Mouse (Mus musculus): Measurements from ENCODE around the gene Plekha8. TPM values are rescaled to one million over a fixed set of nuclear protein-coding genes. Genes with fewer than 3 reads are reported as not detected.
A peak's percentile ranks its signal among the peaks of the same experiment; 100 is the strongest.

Gene Plekha8
- polyA plus RNA-seq, 1 experiment from 2014 or later, result 11.8 TPM

- H3K27ac ChIP-seq (ENCODE audit: low read depth, low read length), result no peak overlapping the region
- 74% methylated on average over 4 of the region's 4 CpGs for WGBS
- H3K9ac ChIP-seq (ENCODE audit: low read length), result no peak overlapping the region
- no peaks in the 10 kb centered on the region for H3K27me3 ChIP-seq (replicated peaks; ENCODE audit: control insufficient read depth, insufficient read depth, low read length)
- no peak overlapping the region for H3K4me3 ChIP-seq (ENCODE audit: low read depth, low read length)
- no peak overlapping the region for H3K4me2 ChIP-seq (ENCODE audit: low read length)
- H3K36me3 ChIP-seq (ENCODE audit: control insufficient read depth, insufficient read depth, low read length), result no peaks in the 10 kb centered on the region
- ATAC-seq, result no peak
- H3K9me3 ChIP-seq (replicated peaks; ENCODE audit: control insufficient read depth, low read length), result no peaks in the 10 kb centered on the region; the same call in 1 of the 2 replicates
- no peaks in the 10 kb centered on the region for H3K4me1 ChIP-seq (ENCODE audit: control insufficient read depth, insufficient read depth, low read length)
- DNase-seq (ENCODE audit: low spot score), result no peak
Measured at GRCm38 (mm10) chr6:54606241-54606640, 11.3 kb downstream of the Plekha8 start.

GRCm38 (mm10) chr6:54617363-54617762 lies 22.5 kb downstream of the Plekha8 start:
- 79% methylated on average over 3 of the region's 3 CpGs for WGBS
- Histone ChIP-seq H3K36me3 (ENCODE audit: control insufficient read depth, insufficient read depth, low read length) (peaks cover 28% of the 10 kb centered on the region), H3K27ac (ENCODE audit: low read depth, low read length) (no peak overlapping the region), H3K9me3 (replicated peaks; ENCODE audit: control insufficient read depth, low read length) (no peaks in the 10 kb centered on the region), H3K9ac (ENCODE audit: low read length) (no peak overlapping the region), H3K4me3 (ENCODE audit: low read depth, low read length) (no peak overlapping the region), H3K27me3 (replicated peaks; ENCODE audit: control insufficient read depth, insufficient read depth, low read length) (no peaks in the 10 kb centered on the region), H3K4me1 (ENCODE audit: control insufficient read depth, insufficient read depth, low read length) (no peaks in the 10 kb centered on the region), H3K4me2 (ENCODE audit: low read length) (no peak overlapping the region)
- no peak for DNase-seq (ENCODE audit: low spot score)
- ATAC-seq, result no peak

GRCm38 (mm10) chr6:54619530-54619929 lies 24.6 kb downstream of the Plekha8 start:
- no peaks in the 10 kb centered on the region for H3K4me1 ChIP-seq (ENCODE audit: control insufficient read depth, insufficient read depth, low read length)
- no peak for DNase-seq (ENCODE audit: low spot score)
- peaks cover 46% of the 10 kb centered on the region for H3K36me3 ChIP-seq (ENCODE audit: control insufficient read depth, insufficient read depth, low read length)
- WGBS, result 96% methylated on average over 7 of the region's 7 CpGs
- H3K9ac ChIP-seq (ENCODE audit: low read length), result no peak overlapping the region
- H3K9me3 ChIP-seq (replicated peaks; ENCODE audit: control insufficient read depth, low read length), result no peaks in the 10 kb centered on the region
- no peak overlapping the region for H3K4me2 ChIP-seq (ENCODE audit: low read length)
- no peak overlapping the region for H3K27ac ChIP-seq (ENCODE audit: low read depth, low read length)
- ATAC-seq, result no peak
- H3K27me3 ChIP-seq (replicated peaks; ENCODE audit: control insufficient read depth, insufficient read depth, low read length), result no peaks in the 10 kb centered on the region
- no peak overlapping the region for H3K4me3 ChIP-seq (ENCODE audit: low read depth, low read length)

- WGBS, result 90% methylated on average over 4 of the region's 4 CpGs
- H3K9me3 ChIP-seq (replicated peaks; ENCODE audit: control insufficient read depth, low read length), result no peaks in the 10 kb centered on the region
- no peak overlapping the region for H3K4me3 ChIP-seq (ENCODE audit: low read depth, low read length)
- H3K36me3 ChIP-seq (ENCODE audit: control insufficient read depth, insufficient read depth, low read length), result peaks cover 47% of the 10 kb centered on the region
- no peak for ATAC-seq
- H3K4me2 ChIP-seq (ENCODE audit: low read length), result no peak overlapping the region
- DNase-seq (ENCODE audit: low spot score), result no peak
- no peak overlapping the region for H3K27ac ChIP-seq (ENCODE audit: low read depth, low read length)
- H3K27me3 ChIP-seq (replicated peaks; ENCODE audit: control insufficient read depth, insufficient read depth, low read length), result no peaks in the 10 kb centered on the region
- no peak overlapping the region for H3K9ac ChIP-seq (ENCODE audit: low read length)
- no peaks in the 10 kb centered on the region for H3K4me1 ChIP-seq (ENCODE audit: control insufficient read depth, insufficient read depth, low read length)
Measured at GRCm38 (mm10) chr6:54620357-54620756, 25.4 kb downstream of the Plekha8 start.

- Histone ChIP-seq H3K36me3 (ENCODE audit: control insufficient read depth, insufficient read depth, low read length) (peaks cover 54% of the 10 kb centered on the region), H3K9ac (ENCODE audit: low read length) (no peak overlapping the region), H3K4me3 (ENCODE audit: low read depth, low read length) (no peak overlapping the region), H3K27ac (ENCODE audit: low read depth, low read length) (no peak overlapping the region), H3K4me2 (ENCODE audit: low read length) (no peak overlapping the region), H3K9me3 (replicated peaks; ENCODE audit: control insufficient read depth, low read length) (no peaks in the 10 kb centered on the region), H3K27me3 (replicated peaks; ENCODE audit: control insufficient read depth, insufficient read depth, low read length) (no peaks in the 10 kb centered on the region), H3K4me1 (ENCODE audit: control insufficient read depth, insufficient read depth, low read length) (no peaks in the 10 kb centered on the region)
- DNase-seq (ENCODE audit: low spot score) (no peak), ATAC-seq (no peak)
- 93% methylated on average over 3 of the region's 3 CpGs for WGBS
Measured at GRCm38 (mm10) chr6:54628381-54628780, 33.5 kb downstream of the Plekha8 start.

GRCm38 (mm10) chr6:54629734-54630133 lies 34.8 kb downstream of the Plekha8 start:
- Histone ChIP-seq H3K4me1 (ENCODE audit: control insufficient read depth, insufficient read depth, low read length) (no peaks in the 10 kb centered on the region), H3K4me2 (ENCODE audit: low read length) (no peak overlapping the region), H3K9me3 (replicated peaks; ENCODE audit: control insufficient read depth, low read length) (no peaks in the 10 kb centered on the region), H3K36me3 (ENCODE audit: control insufficient read depth, insufficient read depth, low read length) (peaks cover 49% of the 10 kb centered on the region), H3K4me3 (ENCODE audit: low read depth, low read length) (no peak overlapping the region), H3K9ac (ENCODE audit: low read length) (no peak overlapping the region), H3K27me3 (replicated peaks; ENCODE audit: control insufficient read depth, insufficient read depth, low read length) (no peaks in the 10 kb centered on the region), H3K27ac (ENCODE audit: low read depth, low read length) (no peak overlapping the region)
- 36% methylated on average over 7 of the region's 7 CpGs for WGBS
- peak; percentile 28 for DNase-seq (ENCODE audit: low spot score)
- ATAC-seq, result no peak

- H3K9me3 ChIP-seq (replicated peaks; ENCODE audit: control insufficient read depth, low read length), result no peaks in the 10 kb centered on the region
- H3K4me3 ChIP-seq (ENCODE audit: low read depth, low read length), result no peak overlapping the region
- no peaks in the 10 kb centered on the region for H3K4me1 ChIP-seq (ENCODE audit: control insufficient read depth, insufficient read depth, low read length)
- H3K9ac ChIP-seq (ENCODE audit: low read length), result no peak overlapping the region
- 50% methylated on average over 3 of the region's 3 CpGs for WGBS
- ATAC-seq (no peak), DNase-seq (ENCODE audit: low spot score) (peak; percentile 52)
- H3K27ac ChIP-seq (ENCODE audit: low read depth, low read length), result no peak overlapping the region
- H3K36me3 ChIP-seq (ENCODE audit: control insufficient read depth, insufficient read depth, low read length), result peaks cover 47% of the 10 kb centered on the region
- no peaks in the 10 kb centered on the region for H3K27me3 ChIP-seq (replicated peaks; ENCODE audit: control insufficient read depth, insufficient read depth, low read length)
- no peak overlapping the region for H3K4me2 ChIP-seq (ENCODE audit: low read length)
Measured at GRCm38 (mm10) chr6:54631462-54631861, 36.6 kb downstream of the Plekha8 start.

- 95% methylated on average over 3 of the region's 3 CpGs for WGBS
- no peak overlapping the region for H3K4me2 ChIP-seq (ENCODE audit: low read length)
- H3K9ac ChIP-seq (ENCODE audit: low read length), result no peak overlapping the region
- ATAC-seq, result no peak
- no peak overlapping the region for H3K27ac ChIP-seq (ENCODE audit: low read depth, low read length)
- no peak for DNase-seq (ENCODE audit: low spot score)
- peaks cover 32% of the 10 kb centered on the region for H3K36me3 ChIP-seq (ENCODE audit: control insufficient read depth, insufficient read depth, low read length)
- H3K4me3 ChIP-seq (ENCODE audit: low read depth, low read length), result no peak overlapping the region
- no peaks in the 10 kb centered on the region for H3K9me3 ChIP-seq (replicated peaks; ENCODE audit: control insufficient read depth, low read length)
- no peaks in the 10 kb centered on the region for H3K27me3 ChIP-seq (replicated peaks; ENCODE audit: control insufficient read depth, insufficient read depth, low read length)
- H3K4me1 ChIP-seq (ENCODE audit: control insufficient read depth, insufficient read depth, low read length), result no peaks in the 10 kb centered on the region
Measured at GRCm38 (mm10) chr6:54639877-54640276, 45.0 kb downstream of the Plekha8 start.

GRCm38 (mm10) chr6:54641953-54642352 lies 47.0 kb downstream of the Plekha8 start:
- H3K4me1 ChIP-seq (ENCODE audit: control insufficient read depth, insufficient read depth, low read length), result no peaks in the 10 kb centered on the region
- H3K9me3 ChIP-seq (replicated peaks; ENCODE audit: control insufficient read depth, low read length), result no peaks in the 10 kb centered on the region
- DNase-seq (ENCODE audit: low spot score) (peak; percentile 46), ATAC-seq (no peak)
- 65% methylated on average over 2 of the region's 2 CpGs for WGBS
- H3K27me3 ChIP-seq (replicated peaks; ENCODE audit: control insufficient read depth, insufficient read depth, low read length), result no peaks in the 10 kb centered on the region
- no peak overlapping the region for H3K4me2 ChIP-seq (ENCODE audit: low read length)
- no peak overlapping the region for H3K9ac ChIP-seq (ENCODE audit: low read length)
- H3K4me3 ChIP-seq (ENCODE audit: low read depth, low read length), result no peak overlapping the region
- H3K36me3 ChIP-seq (ENCODE audit: control insufficient read depth, insufficient read depth, low read length), result peaks cover 32% of the 10 kb centered on the region
- no peak overlapping the region for H3K27ac ChIP-seq (ENCODE audit: low read depth, low read length)
